Mouse (Mus musculus): ENCODE data around the gene Arap1. TPM values are rescaled to one million over a fixed set of nuclear protein-coding genes. Genes with fewer than 3 reads are reported as not detected.

Gene Arap1
- polyA plus RNA-seq, 1 experiment from 2014 or later, result 33.9 TPM

- Histone ChIP-seq H3K4me3 (ENCODE audit: low read depth, low read length) (no peak overlapping the region), H3K9ac (ENCODE audit: low read depth, low read length) (no peak overlapping the region; the same call in 1 of the 2 replicates), H3K4me2 (no peak overlapping the region), H3K27me3 (replicated peaks; ENCODE audit: control insufficient read depth, insufficient read depth, low read length) (no peaks in the 10 kb centered on the region), H3K4me1 (replicated peaks; ENCODE audit: control insufficient read depth, insufficient read depth, low read length) (peaks cover 13% of the 10 kb centered on the region), H3K27ac (ENCODE audit: low read depth, low read length) (no peak overlapping the region), H3K9me3 (ENCODE audit: control insufficient read depth, low read length) (no peaks in the 10 kb centered on the region), H3K36me3 (ENCODE audit: control insufficient read depth, insufficient read depth, low read length) (no peaks in the 10 kb centered on the region)
- ATAC-seq (replicated peaks; ENCODE audit: low FRiP score) (no peak), DNase-seq (ENCODE audit: low spot score) (no peak)
- 84% methylated on average over 10 of the region's 10 CpGs for whole genome bisulfite sequencing
These were observed 29.0 kb downstream of the Arap1 start for GRCm38 (mm10) chr7:101376701-101377340.

- Histone ChIP-seq H3K27me3 (replicated peaks; ENCODE audit: control insufficient read depth, insufficient read depth, low read length) (no peaks in the 10 kb centered on the region), H3K4me1 (replicated peaks; ENCODE audit: control insufficient read depth, insufficient read depth, low read length) (peaks cover 13% of the 10 kb centered on the region), H3K4me2 (peak overlapping the region; percentile 51), H3K36me3 (ENCODE audit: control insufficient read depth, insufficient read depth, low read length) (no peaks in the 10 kb centered on the region), H3K9ac (ENCODE audit: low read depth, low read length) (peak overlapping the region; percentile 37), H3K27ac (ENCODE audit: low read depth, low read length) (peak overlapping the region; percentile 64), H3K9me3 (ENCODE audit: control insufficient read depth, low read length) (no peaks in the 10 kb centered on the region), H3K4me3 (ENCODE audit: low read depth, low read length) (peak overlapping the region; percentile 10; the same call in 1 of the 2 replicates)
- ATAC-seq (replicated peaks; ENCODE audit: low FRiP score), result peak; percentile 78
- WGBS, result 25% methylated on average over 7 of the region's 7 CpGs
- peak; percentile 64 for DNase-seq (ENCODE audit: low spot score)
These were observed 29.9 kb downstream of the Arap1 start for GRCm38 (mm10) chr7:101377741-101378262.

- H3K27ac ChIP-seq (ENCODE audit: low read depth, low read length), result peak overlapping the region; percentile 64
These were observed 30.4 kb downstream of the Arap1 start for GRCm38 (mm10) chr7:101378285-101378684.

GRCm38 (mm10) chr7:101378796-101379465, 31.1 kb downstream of the Arap1 start:
- Histone ChIP-seq H3K9ac (ENCODE audit: low read depth, low read length) (0 out of 2 replicates have a peak overlapping the region, but pooled peaks have one; percentile 28), H3K4me2 (peak overlapping the region; percentile 51), H3K27ac (ENCODE audit: low read depth, low read length) (no peak overlapping the region), H3K4me1 (replicated peaks; ENCODE audit: control insufficient read depth, insufficient read depth, low read length) (peaks cover 22% of the 10 kb centered on the region), H3K9me3 (ENCODE audit: control insufficient read depth, low read length) (no peaks in the 10 kb centered on the region), H3K4me3 (ENCODE audit: low read depth, low read length) (no peak overlapping the region), H3K27me3 (replicated peaks; ENCODE audit: control insufficient read depth, insufficient read depth, low read length) (no peaks in the 10 kb centered on the region), H3K36me3 (ENCODE audit: control insufficient read depth, insufficient read depth, low read length) (no peaks in the 10 kb centered on the region)
- 65% methylated on average over 5 of the region's 5 CpGs for WGBS
- DNase-seq (ENCODE audit: low spot score), result no peak
- ATAC-seq (replicated peaks; ENCODE audit: low FRiP score), result no peak

More at GRCm38 (mm10) chr7:101378285-101378684, 30.4 kb downstream of the Arap1 start:
- WGBS, result 60% methylated on average over 3 of the region's 3 CpGs
- Histone ChIP-seq H3K9ac (ENCODE audit: low read depth, low read length) (peak overlapping the region; percentile 37; the same call in 1 of the 2 replicates), H3K4me2 (peak overlapping the region; percentile 51), H3K4me3 (ENCODE audit: low read depth, low read length) (peak overlapping the region; percentile 10; the same call in 1 of the 2 replicates), H3K36me3 (ENCODE audit: control insufficient read depth, insufficient read depth, low read length) (no peaks in the 10 kb centered on the region), H3K9me3 (ENCODE audit: control insufficient read depth, low read length) (no peaks in the 10 kb centered on the region), H3K27me3 (replicated peaks; ENCODE audit: control insufficient read depth, insufficient read depth, low read length) (no peaks in the 10 kb centered on the region), H3K4me1 (replicated peaks; ENCODE audit: control insufficient read depth, insufficient read depth, low read length) (peaks cover 16% of the 10 kb centered on the region)
- ATAC-seq (replicated peaks; ENCODE audit: low FRiP score) (no peak; the same call in 1 of the 2 replicates), DNase-seq (ENCODE audit: low spot score) (no peak)

GRCm38 (mm10) chr7:101379732-101380131, 31.9 kb downstream of the Arap1 start:
- Histone ChIP-seq H3K36me3 (ENCODE audit: control insufficient read depth, insufficient read depth, low read length) (no peaks in the 10 kb centered on the region), H3K9ac (ENCODE audit: low read depth, low read length) (0 out of 2 replicates have a peak overlapping the region, but pooled peaks have one; percentile 2), H3K4me1 (replicated peaks; ENCODE audit: control insufficient read depth, insufficient read depth, low read length) (peaks cover 28% of the 10 kb centered on the region), H3K4me2 (no peak overlapping the region), H3K9me3 (ENCODE audit: control insufficient read depth, low read length) (no peaks in the 10 kb centered on the region), H3K27me3 (replicated peaks; ENCODE audit: control insufficient read depth, insufficient read depth, low read length) (no peaks in the 10 kb centered on the region), H3K27ac (ENCODE audit: low read depth, low read length) (peak overlapping the region; percentile 4; the same call in 1 of the 2 replicates), H3K4me3 (ENCODE audit: low read depth, low read length) (no peak overlapping the region)
- WGBS, result 58% methylated on average over 2 of the region's 2 CpGs
- DNase-seq (ENCODE audit: low spot score), result no peak
- no peak for ATAC-seq (replicated peaks; ENCODE audit: low FRiP score)

- Histone ChIP-seq H3K9ac (ENCODE audit: low read depth, low read length) (no peak overlapping the region), H3K27ac (ENCODE audit: low read depth, low read length) (no peak overlapping the region), H3K4me1 (replicated peaks; ENCODE audit: control insufficient read depth, insufficient read depth, low read length) (peaks cover 44% of the 10 kb centered on the region), H3K36me3 (ENCODE audit: control insufficient read depth, insufficient read depth, low read length) (no peaks in the 10 kb centered on the region), H3K27me3 (replicated peaks; ENCODE audit: control insufficient read depth, insufficient read depth, low read length) (no peaks in the 10 kb centered on the region), H3K4me3 (ENCODE audit: low read depth, low read length) (no peak overlapping the region), H3K9me3 (ENCODE audit: control insufficient read depth, low read length) (no peaks in the 10 kb centered on the region), H3K4me2 (no peak overlapping the region)
- ATAC-seq (replicated peaks; ENCODE audit: low FRiP score), result no peak
- DNase-seq (ENCODE audit: low spot score), result no peak
- 74% methylated on average over 6 of the region's 6 CpGs for WGBS
These were observed 33.6 kb downstream of the Arap1 start for GRCm38 (mm10) chr7:101381512-101381911.

GRCm38 (mm10) chr7:101382378-101382777, 34.5 kb downstream of the Arap1 start:
- H3K9ac ChIP-seq (ENCODE audit: low read depth, low read length), result no peak overlapping the region
- no peak for ATAC-seq (replicated peaks; ENCODE audit: low FRiP score)
- no peaks in the 10 kb centered on the region for H3K36me3 ChIP-seq (ENCODE audit: control insufficient read depth, insufficient read depth, low read length)
- no peak for DNase-seq (ENCODE audit: low spot score)
- WGBS, result 53% methylated on average over 8 of the region's 8 CpGs
- H3K4me3 ChIP-seq (ENCODE audit: low read depth, low read length), result no peak overlapping the region
- no peak overlapping the region for H3K27ac ChIP-seq (ENCODE audit: low read depth, low read length)
- no peak overlapping the region for H3K4me2 ChIP-seq
- H3K9me3 ChIP-seq (ENCODE audit: control insufficient read depth, low read length), result no peaks in the 10 kb centered on the region
- H3K4me1 ChIP-seq (replicated peaks; ENCODE audit: control insufficient read depth, insufficient read depth, low read length), result peaks cover 44% of the 10 kb centered on the region
- H3K27me3 ChIP-seq (replicated peaks; ENCODE audit: control insufficient read depth, insufficient read depth, low read length), result no peaks in the 10 kb centered on the region

- DNase-seq (ENCODE audit: low spot score) (no peak), ATAC-seq (replicated peaks; ENCODE audit: low FRiP score) (no peak)
- 42% methylated on average over 3 of the region's 3 CpGs for WGBS
- Histone ChIP-seq H3K9me3 (ENCODE audit: control insufficient read depth, low read length) (no peaks in the 10 kb centered on the region), H3K9ac (ENCODE audit: low read depth, low read length) (no peak overlapping the region), H3K27ac (ENCODE audit: low read depth, low read length) (no peak overlapping the region), H3K27me3 (replicated peaks; ENCODE audit: control insufficient read depth, insufficient read depth, low read length) (no peaks in the 10 kb centered on the region), H3K4me2 (no peak overlapping the region), H3K4me1 (replicated peaks; ENCODE audit: control insufficient read depth, insufficient read depth, low read length) (peaks cover 40% of the 10 kb centered on the region), H3K36me3 (ENCODE audit: control insufficient read depth, insufficient read depth, low read length) (0 out of 2 replicates have a peak, but pooled peaks cover 5% of the 10 kb centered on the region), H3K4me3 (ENCODE audit: low read depth, low read length) (no peak overlapping the region)
These were observed 35.9 kb downstream of the Arap1 start for GRCm38 (mm10) chr7:101383756-101384155.
